Mouse (Mus musculus): Measurements from ENCODE around the gene Nudt12.

The Nudt12 gene

DNA sequence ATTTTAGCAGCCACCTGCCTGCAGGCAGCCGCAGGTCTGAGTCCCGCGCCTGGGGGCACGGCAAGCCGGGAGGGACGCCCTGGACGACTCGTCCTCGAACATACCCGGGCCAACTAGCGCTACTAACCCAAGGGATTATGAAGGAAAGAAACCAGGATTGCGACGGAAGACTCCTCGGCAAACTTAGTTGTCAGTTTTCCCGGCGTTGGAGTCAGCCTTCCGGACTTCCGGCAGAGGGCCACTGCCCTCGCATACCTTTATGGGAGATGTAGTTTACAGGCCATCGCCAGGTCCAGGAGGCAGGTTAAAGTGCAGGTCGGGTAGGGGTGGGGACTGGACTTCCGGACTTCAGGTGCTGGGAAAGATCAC is at the start of gene Nudt12:
Gene Nudt12, minus strand, starts transcription at position 282 of the 369 bp plus-strand sequence.
- DNase-seq (ENCODE audit: low spot score in 2 of 2), result peak; percentile 63 to 74

- DNase-seq (ENCODE audit: low spot score in 2 of 2), result no peak
These were observed 40.1 kb upstream of the Nudt12 start for GRCm38 (mm10) chr17:59053306-59053705.

DNA sequence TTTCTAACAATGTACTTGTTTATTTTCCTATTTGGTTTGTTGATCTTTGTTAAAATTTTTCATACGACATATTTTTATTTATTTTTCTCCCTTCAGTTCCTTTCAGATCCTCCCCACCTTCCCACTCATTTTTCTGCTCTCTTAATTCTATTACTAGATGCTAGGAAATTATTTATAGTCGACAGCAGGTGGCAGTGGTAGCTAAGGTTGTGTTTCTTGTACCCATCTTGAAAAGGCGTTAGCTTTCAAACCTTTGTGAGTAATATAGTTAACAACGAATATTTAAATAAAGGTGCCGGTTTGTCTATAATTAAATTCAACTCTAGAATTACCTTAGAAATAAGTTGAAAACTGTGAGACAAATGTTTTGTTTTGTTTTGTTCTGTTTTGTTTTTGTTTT is 26.6 kb upstream of the Nudt12 start:
- no peak for DNase-seq (ENCODE audit: low spot score in 2 of 2)

DNA sequence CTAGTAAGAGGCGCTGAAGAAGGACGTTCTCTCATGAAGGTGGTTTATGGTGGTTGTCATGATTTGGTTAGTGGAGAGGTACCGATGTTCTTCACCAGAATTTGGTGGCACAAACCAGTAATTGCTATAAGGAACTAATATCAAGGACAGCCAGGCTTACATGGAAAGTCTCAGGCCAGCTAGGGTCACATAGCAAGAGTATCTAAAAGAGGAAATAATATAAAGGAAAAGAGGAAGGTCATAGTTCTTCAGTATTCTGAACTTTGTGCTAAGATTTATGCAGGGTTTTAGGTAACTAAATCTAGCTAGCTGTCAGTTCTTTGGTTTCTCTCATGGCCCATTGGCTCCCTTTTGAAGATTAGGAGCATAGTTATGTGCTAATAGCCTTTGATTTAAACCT is 20.3 kb upstream of the Nudt12 start:
- DNase-seq (ENCODE audit: low spot score in 2 of 2), result no peak

DNA sequence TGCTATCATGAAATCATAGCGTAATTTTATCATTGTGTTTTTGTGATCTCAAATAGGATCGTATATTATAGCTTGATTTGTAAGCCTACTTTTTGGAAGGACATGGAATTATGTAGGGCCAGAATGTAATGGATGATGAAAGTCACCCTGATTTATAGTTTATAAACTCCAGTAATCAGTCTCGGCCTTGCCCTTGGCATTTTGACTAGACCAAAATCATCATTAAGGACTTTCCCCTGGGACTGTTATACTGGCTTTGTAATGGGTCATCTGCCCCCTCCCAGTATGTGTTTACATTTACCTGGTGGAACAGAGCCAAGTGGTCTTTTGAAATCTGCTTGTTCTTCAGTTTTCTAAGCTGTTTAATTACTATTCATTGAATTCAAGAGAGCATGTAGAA is 13.2 kb upstream of the Nudt12 start:
- no peak for DNase-seq (ENCODE audit: low spot score in 2 of 2)

DNA sequence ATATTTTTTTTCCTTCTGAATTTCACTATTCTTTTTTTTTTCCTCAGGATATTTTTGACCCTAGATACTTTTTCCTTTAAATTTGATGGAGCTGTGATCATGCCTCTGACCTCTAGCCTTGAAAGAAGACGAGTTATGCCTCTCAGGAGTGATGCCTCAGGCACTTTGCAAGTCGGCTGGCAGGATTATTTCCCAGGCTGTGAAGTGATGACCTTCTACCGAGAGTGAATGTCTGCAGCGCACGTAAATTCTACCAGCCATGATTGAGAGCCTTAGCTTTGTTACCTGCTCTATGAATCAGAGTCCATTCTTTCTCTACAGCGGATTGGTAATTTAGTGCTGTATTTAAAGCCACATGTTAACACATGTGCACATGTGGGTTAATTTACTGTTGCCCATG is 11.3 kb upstream of the Nudt12 start:
- DNase-seq (ENCODE audit: low spot score in 2 of 2), result no peak

DNA sequence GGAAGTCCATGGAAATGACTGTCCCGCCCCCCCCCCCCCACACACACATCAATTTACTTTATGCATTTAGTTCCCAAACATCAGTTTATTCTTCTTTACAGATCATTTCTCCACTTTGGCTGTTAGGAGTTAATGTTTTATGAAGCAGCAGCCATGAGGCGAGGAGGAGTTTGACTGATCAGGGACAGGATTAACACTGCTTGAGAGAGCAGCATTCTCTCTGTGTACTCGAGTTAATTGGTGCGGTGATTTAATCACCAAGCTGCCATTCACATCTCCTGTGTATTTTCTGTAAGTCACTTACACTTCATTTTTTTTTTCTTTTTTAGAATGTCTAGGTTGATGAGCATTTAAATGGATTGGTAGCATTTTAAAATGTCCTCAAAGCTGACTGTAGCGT is 10.8 kb upstream of the Nudt12 start:
- DNase-seq (ENCODE audit: low spot score in 2 of 2), result no peak

DNA sequence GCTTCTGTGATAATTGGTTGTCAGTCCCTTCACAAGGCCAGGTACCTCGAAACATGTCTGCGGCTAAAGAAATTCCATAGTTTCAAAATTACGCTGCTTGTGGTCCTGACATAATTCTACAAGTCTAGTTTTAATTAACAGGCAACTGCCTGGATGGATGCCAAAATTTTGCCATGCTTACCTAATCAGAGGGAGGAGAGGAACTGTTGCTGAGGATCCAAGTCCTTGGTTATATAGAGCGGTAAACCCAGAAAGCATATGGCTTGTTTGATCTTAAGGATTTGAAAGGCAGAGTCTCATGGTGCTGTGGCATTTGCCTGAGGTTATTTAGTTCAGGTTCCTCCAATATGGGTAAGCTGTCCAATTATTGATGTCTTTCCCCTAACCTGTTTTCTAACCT is 5.5 kb upstream of the Nudt12 start:
- DNase-seq (ENCODE audit: low spot score in 2 of 2), result no peak

GRCm38 (mm10) chr17:59012421-59013090 is 616 bp downstream of the Nudt12 start:
- no peak for DNase-seq (ENCODE audit: low spot score in 2 of 2)

DNA sequence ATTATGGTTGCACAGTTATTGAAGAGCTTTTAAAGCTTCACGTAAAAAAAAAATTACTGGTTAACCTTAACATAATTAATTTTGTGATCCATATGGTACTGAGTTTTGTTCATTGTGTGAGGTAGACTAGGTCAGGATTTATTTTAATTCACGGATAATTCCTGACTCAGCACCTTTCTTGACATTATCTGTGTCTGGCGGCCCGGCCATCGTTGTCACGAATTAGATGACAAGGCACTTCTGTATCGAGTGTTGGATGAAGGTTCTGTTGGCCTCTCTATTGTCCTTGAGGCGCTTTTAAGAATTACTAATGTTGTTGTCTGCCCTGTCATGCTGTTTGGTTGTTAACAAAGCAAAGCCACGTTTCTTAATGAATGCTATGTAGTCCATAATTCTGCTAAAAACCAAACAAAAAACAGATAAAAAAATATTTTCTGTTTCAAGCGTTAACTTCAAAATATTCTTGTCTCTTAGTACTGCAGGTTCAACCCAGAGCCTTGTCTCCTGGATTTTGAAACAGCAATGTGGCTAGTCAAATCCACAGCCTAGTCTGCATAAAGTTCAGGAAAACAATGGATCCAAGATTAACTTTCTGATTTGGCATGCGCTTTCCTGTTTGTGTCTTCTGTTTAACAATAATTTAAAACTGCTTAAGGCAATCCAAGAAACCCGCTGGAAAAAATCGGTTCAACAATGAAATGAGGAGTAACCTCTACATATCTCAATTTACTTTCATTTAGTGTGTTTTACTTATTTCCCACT is 1.4 kb downstream of the Nudt12 start:
- no peak for DNase-seq (ENCODE audit: low spot score in 2 of 2)

GRCm38 (mm10) chr17:58991275-58991674 is 21.9 kb downstream of the Nudt12 start, which contains the start of gene Pdzph1:
Gene Pdzph1 (minus strand): TSS chr17:58991375.
- no peak for DNase-seq (ENCODE audit: low spot score in 2 of 2)

- DNase-seq (ENCODE audit: low spot score in 2 of 2), result no peak
These were observed 39.9 kb downstream of the Nudt12 start for GRCm38 (mm10) chr17:58973237-58973636.

- no peak for DNase-seq (ENCODE audit: low spot score in 2 of 2)
These were observed 53.3 kb downstream of the Nudt12 start for GRCm38 (mm10) chr17:58959905-58960304.

DNA sequence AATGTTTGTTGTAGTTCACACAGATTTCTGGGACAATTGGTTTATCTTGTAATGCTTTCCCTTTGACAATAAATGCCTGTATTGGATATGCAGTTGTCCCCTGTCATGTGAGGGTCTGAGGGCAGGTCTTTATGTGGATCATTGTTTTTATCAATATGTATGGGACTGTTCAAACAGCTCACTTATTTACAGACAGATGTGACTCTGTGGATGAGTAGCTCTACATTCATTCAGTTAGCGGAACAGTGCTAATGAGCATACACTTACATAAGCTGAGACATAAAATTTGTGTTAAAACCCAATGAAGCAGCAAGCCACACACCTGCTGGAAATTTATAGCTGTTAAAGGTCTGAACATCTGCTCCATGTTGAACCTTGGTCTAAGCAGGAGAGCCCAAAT is 56.1 kb downstream of the Nudt12 start:
- DNase-seq (ENCODE audit: low spot score in 2 of 2), result no peak

Measured in heart, adult 9 months (tissue).